Mouse (Mus musculus) thymus, adult 18-20 months (tissue): ENCODE measurements around the gene Cfl1.

Experiments used
- DNase-seq, 2 experiments: peaks; one replicate each; pipeline ENCODE4 v3.0.0; 2022; ENCODE audit warnings: mixed read lengths in 2 of 2

Cfl1 gene

GRCm38 (mm10) chr19:5538786-5539185 is 48.5 kb downstream of the Cfl1 start:
- DNase-seq, result no peak

- DNase-seq, result no peak
Observed at GRCm38 (mm10) chr19:5543362-5543761, 53.1 kb downstream of the Cfl1 start.

GRCm38 (mm10) chr19:5544031-5544430 is 53.8 kb downstream of the Cfl1 start:
- no peak for DNase-seq
